Mouse (Mus musculus): Measurements from ENCODE around the gene 4930402F06Rik. TPM values are rescaled to one million over a fixed set of nuclear protein-coding genes. Genes with fewer than 3 reads are reported as not detected.

Gene 4930402F06Rik
- polyA plus RNA-seq, 1 experiment, result not detected

- H3K36me3 ChIP-seq (ENCODE audit: control insufficient read depth, insufficient read depth, low read length, poor library complexity, severe bottlenecking), result peaks cover 5% of the 10 kb centered on the region
- no peak overlapping the region for H3K4me3 ChIP-seq (ENCODE audit: low read depth, low read length)
- H3K9me3 ChIP-seq (replicated peaks; ENCODE audit: control insufficient read depth, insufficient read depth, low read length, poor library complexity, severe bottlenecking), result no peaks in the 10 kb centered on the region
- H3K27me3 ChIP-seq (ENCODE audit: control insufficient read depth, insufficient read depth, low read length, poor library complexity, severe bottlenecking), result no peaks in the 10 kb centered on the region; the same call in 1 of the 2 replicates
- no peaks in the 10 kb centered on the region for H3K4me1 ChIP-seq (ENCODE audit: control insufficient read depth, insufficient read depth, low read length)
- no peak overlapping the region for H3K27ac ChIP-seq (ENCODE audit: insufficient read depth, low read length)
- no peak overlapping the region for H3K9ac ChIP-seq (ENCODE audit: low read depth, poor library complexity, severe bottlenecking)
- no peak for TF ChIP-seq CTCF (IDR thresholded peaks at IDR 0.05; ENCODE audit: low read depth, low read length)
- TF ChIP-seq EP300 (IDR thresholded peaks at IDR 0.05; ENCODE audit: insufficient read depth, low read depth, low read length), result no peak
- no peak for TF ChIP-seq POLR2A (IDR thresholded peaks at IDR 0.05; ENCODE audit: insufficient read depth, low read length)
Measured at GRCm38 (mm10) chr2:35422384-35422783, 25.4 kb upstream of the 4930402F06Rik start.

GRCm38 (mm10) chr2:35420681-35421080 lies 23.7 kb upstream of the 4930402F06Rik start:
- no peak overlapping the region for H3K9ac ChIP-seq (ENCODE audit: low read depth, poor library complexity, severe bottlenecking)
- H3K27me3 ChIP-seq (ENCODE audit: control insufficient read depth, insufficient read depth, low read length, poor library complexity, severe bottlenecking), result no peaks in the 10 kb centered on the region; the same call in 1 of the 2 replicates
- TF ChIP-seq POLR2A (IDR thresholded peaks at IDR 0.05; ENCODE audit: insufficient read depth, low read length) (no peak), EP300 (IDR thresholded peaks at IDR 0.05; ENCODE audit: insufficient read depth, low read depth, low read length) (no peak), CTCF (IDR thresholded peaks at IDR 0.05; ENCODE audit: low read depth, low read length) (no peak)
- H3K4me1 ChIP-seq (ENCODE audit: control insufficient read depth, insufficient read depth, low read length), result no peaks in the 10 kb centered on the region
- H3K4me3 ChIP-seq (ENCODE audit: low read depth, low read length), result no peak overlapping the region
- no peaks in the 10 kb centered on the region for H3K9me3 ChIP-seq (replicated peaks; ENCODE audit: control insufficient read depth, insufficient read depth, low read length, poor library complexity, severe bottlenecking)
- H3K36me3 ChIP-seq (ENCODE audit: control insufficient read depth, insufficient read depth, low read length, poor library complexity, severe bottlenecking), result peaks cover 5% of the 10 kb centered on the region
- H3K27ac ChIP-seq (ENCODE audit: insufficient read depth, low read length), result no peak overlapping the region

- TF ChIP-seq POLR2A (IDR thresholded peaks at IDR 0.05; ENCODE audit: insufficient read depth, low read length) (no peak), EP300 (IDR thresholded peaks at IDR 0.05; ENCODE audit: insufficient read depth, low read depth, low read length) (no peak), CTCF (IDR thresholded peaks at IDR 0.05; ENCODE audit: low read depth, low read length) (no peak)
- H3K4me3 ChIP-seq (ENCODE audit: low read depth, low read length), result no peak overlapping the region
- no peaks in the 10 kb centered on the region for H3K9me3 ChIP-seq (replicated peaks; ENCODE audit: control insufficient read depth, insufficient read depth, low read length, poor library complexity, severe bottlenecking)
- no peak overlapping the region for H3K9ac ChIP-seq (ENCODE audit: low read depth, poor library complexity, severe bottlenecking)
- no peak overlapping the region for H3K27ac ChIP-seq (ENCODE audit: insufficient read depth, low read length)
- no peaks in the 10 kb centered on the region for H3K4me1 ChIP-seq (ENCODE audit: control insufficient read depth, insufficient read depth, low read length)
- no peaks in the 10 kb centered on the region; the same call in 1 of the 2 replicates for H3K27me3 ChIP-seq (ENCODE audit: control insufficient read depth, insufficient read depth, low read length, poor library complexity, severe bottlenecking)
- peaks cover 5% of the 10 kb centered on the region for H3K36me3 ChIP-seq (ENCODE audit: control insufficient read depth, insufficient read depth, low read length, poor library complexity, severe bottlenecking)
Measured at GRCm38 (mm10) chr2:35419671-35420070, 22.7 kb upstream of the 4930402F06Rik start.

- Histone ChIP-seq H3K9me3 (replicated peaks; ENCODE audit: control insufficient read depth, insufficient read depth, low read length, poor library complexity, severe bottlenecking) (no peaks in the 10 kb centered on the region), H3K4me3 (ENCODE audit: low read depth, low read length) (no peak overlapping the region), H3K27ac (ENCODE audit: insufficient read depth, low read length) (no peak overlapping the region), H3K9ac (ENCODE audit: low read depth, poor library complexity, severe bottlenecking) (no peak overlapping the region), H3K27me3 (ENCODE audit: control insufficient read depth, insufficient read depth, low read length, poor library complexity, severe bottlenecking) (no peaks in the 10 kb centered on the region; the same call in 1 of the 2 replicates), H3K36me3 (ENCODE audit: control insufficient read depth, insufficient read depth, low read length, poor library complexity, severe bottlenecking) (peaks cover 5% of the 10 kb centered on the region), H3K4me1 (ENCODE audit: control insufficient read depth, insufficient read depth, low read length) (no peaks in the 10 kb centered on the region)
- TF ChIP-seq POLR2A (IDR thresholded peaks at IDR 0.05; ENCODE audit: insufficient read depth, low read length) (no peak), EP300 (IDR thresholded peaks at IDR 0.05; ENCODE audit: insufficient read depth, low read depth, low read length) (no peak), CTCF (IDR thresholded peaks at IDR 0.05; ENCODE audit: low read depth, low read length) (no peak)
Measured at GRCm38 (mm10) chr2:35419243-35419642, 22.3 kb upstream of the 4930402F06Rik start.

- no peak for TF ChIP-seq EP300 (IDR thresholded peaks at IDR 0.05; ENCODE audit: insufficient read depth, low read depth, low read length)
- TF ChIP-seq CTCF (IDR thresholded peaks at IDR 0.05; ENCODE audit: low read depth, low read length), result no peak
- TF ChIP-seq POLR2A (IDR thresholded peaks at IDR 0.05; ENCODE audit: insufficient read depth, low read length), result no peak
- Histone ChIP-seq H3K27me3 (ENCODE audit: control insufficient read depth, insufficient read depth, low read length, poor library complexity, severe bottlenecking) (no peaks in the 10 kb centered on the region; the same call in 1 of the 2 replicates), H3K9me3 (replicated peaks; ENCODE audit: control insufficient read depth, insufficient read depth, low read length, poor library complexity, severe bottlenecking) (no peaks in the 10 kb centered on the region), H3K36me3 (ENCODE audit: control insufficient read depth, insufficient read depth, low read length, poor library complexity, severe bottlenecking) (peaks cover 5% of the 10 kb centered on the region; the same call in 1 of the 2 replicates), H3K4me3 (ENCODE audit: low read depth, low read length) (no peak overlapping the region), H3K27ac (ENCODE audit: insufficient read depth, low read length) (no peak overlapping the region), H3K9ac (ENCODE audit: low read depth, poor library complexity, severe bottlenecking) (no peak overlapping the region), H3K4me1 (ENCODE audit: control insufficient read depth, insufficient read depth, low read length) (no peaks in the 10 kb centered on the region)
Measured at GRCm38 (mm10) chr2:35417231-35417630, 20.3 kb upstream of the 4930402F06Rik start.

- TF ChIP-seq CTCF (IDR thresholded peaks at IDR 0.05; ENCODE audit: low read depth, low read length), result no peak
- TF ChIP-seq POLR2A (IDR thresholded peaks at IDR 0.05; ENCODE audit: insufficient read depth, low read length), result no peak
- TF ChIP-seq EP300 (IDR thresholded peaks at IDR 0.05; ENCODE audit: insufficient read depth, low read depth, low read length), result no peak
- H3K9me3 ChIP-seq (replicated peaks; ENCODE audit: control insufficient read depth, insufficient read depth, low read length, poor library complexity, severe bottlenecking), result no peaks in the 10 kb centered on the region
- H3K4me1 ChIP-seq (ENCODE audit: control insufficient read depth, insufficient read depth, low read length), result no peaks in the 10 kb centered on the region
- no peaks in the 10 kb centered on the region; the same call in 1 of the 2 replicates for H3K27me3 ChIP-seq (ENCODE audit: control insufficient read depth, insufficient read depth, low read length, poor library complexity, severe bottlenecking)
- H3K36me3 ChIP-seq (ENCODE audit: control insufficient read depth, insufficient read depth, low read length, poor library complexity, severe bottlenecking), result peaks cover 2% of the 10 kb centered on the region; the same call in 1 of the 2 replicates
- no peak overlapping the region for H3K4me3 ChIP-seq (ENCODE audit: low read depth, low read length)
- H3K27ac ChIP-seq (ENCODE audit: insufficient read depth, low read length), result no peak overlapping the region
- no peak overlapping the region for H3K9ac ChIP-seq (ENCODE audit: low read depth, poor library complexity, severe bottlenecking)
Measured at GRCm38 (mm10) chr2:35416473-35416872, 19.5 kb upstream of the 4930402F06Rik start.

Measured in ES-Bruce4 (cell line).